Mouse (Mus musculus): Measurements from ENCODE around the gene Nudt14. TPM values are rescaled to one million over a fixed set of nuclear protein-coding genes. Genes with fewer than 3 reads are reported as not detected.

Gene Nudt14
- 30.9 TPM for total RNA-seq (2023)

GRCm38 (mm10) chr12:112941776-112942713 is at the start of gene Nudt14:
Gene Nudt14, minus strand, starts transcription at chr12:112942124.

GRCm38 (mm10) chr12:112976371-112977073 is 34.6 kb upstream of the Nudt14 start, which contains the start of gene Btbd6:
Gene Btbd6, plus strand, starts transcription at chr12:112976482.

GRCm38 (mm10) chr12:112929562-112930352 is 12.2 kb downstream of the Nudt14 start, which contains the start of gene Jag2:
Gene Jag2, minus strand, starts transcription at chr12:112929776.

Other genes with a start within 250 kb of the Nudt14 start
- gene Cep170b, start 221.7 kb downstream of the Nudt14 start, total RNA-seq (2023): 14.7 TPM
- 16.8 TPM for gene Pld4, start 181.5 kb downstream of the Nudt14 start, total RNA-seq (2023)
- 1.8 TPM for gene Ahnak2, start 139.5 kb downstream of the Nudt14 start, total RNA-seq (2023)
- 0.30 TPM for gene Clba1, start 133.2 kb downstream of the Nudt14 start, total RNA-seq (2023)
- 36.2 TPM for gene Cdca4, start 112.7 kb downstream of the Nudt14 start, total RNA-seq (2023)
- gene Gpr132, start 73.9 kb downstream of the Nudt14 start, total RNA-seq (2023): 397 TPM
- gene Jag2, start 12.3 kb downstream of the Nudt14 start, total RNA-seq (2023): 5.4 TPM
- 39.7 TPM for gene Btbd6, start 34.4 kb upstream of the Nudt14 start, total RNA-seq (2023)
- gene Brf1, start 58.6 kb upstream of the Nudt14 start, total RNA-seq (2023): 222 TPM
- gene Pacs2, start 72.4 kb upstream of the Nudt14 start, total RNA-seq (2023): 77.9 TPM
- 2.0 TPM for gene Tex22, start 132.4 kb upstream of the Nudt14 start, total RNA-seq (2023)
- 93.8 TPM for gene Mta1, start 156.2 kb upstream of the Nudt14 start, total RNA-seq (2023)
- gene Crip2, start 198.1 kb upstream of the Nudt14 start, total RNA-seq (2023): 17.6 TPM
- 1,079 TPM for gene Crip1, start 204.2 kb upstream of the Nudt14 start, total RNA-seq (2023)
- gene Tedc1, start 214.3 kb upstream of the Nudt14 start, total RNA-seq (2023): 13.3 TPM
- not detected for gene Tmem121, start 243.8 kb upstream of the Nudt14 start, total RNA-seq (2023)